In genomic region chr1:153307509-153308178, GRCm38 (mm10) we compare ENCODE assay signal across 9 mouse cellular contexts. TPM values are rescaled to one million over a fixed set of nuclear protein-coding genes. Genes with fewer than 3 reads are reported as not detected.
A peak's percentile ranks its signal among the peaks of the same experiment; 100 is the strongest.
DNase-seq lines count a peak whose midpoint lies in the region; ATAC-seq and TF ChIP-seq lines count a peak whose summit lies in the region.
"Had no signal": no experiment of that assay in that cellular context is flagged by ENCODE, and none has a peak within 500 bp of the region (broad histone marks: within the 10 kb centered on the region; RNA-seq: fewer than 3 reads in every experiment).

No protein-coding gene starts in this region.

- no peak overlapping the region for H3K9ac ChIP-seq in kidney, postnatal 0 days (ENCODE audit: low read depth, low read length)
- no peak overlapping the region for H3K9ac ChIP-seq in embryonic facial prominence, embryonic 14.5 days (ENCODE audit: low read depth, low read length)
- H3K9ac ChIP-seq in liver, embryonic 12.5 days: no peak overlapping the region

- H3K27me3 ChIP-seq in kidney, postnatal 0 days (ENCODE audit: insufficient read depth, low read length): no peaks in the 10 kb centered on the region
- H3K27me3 ChIP-seq in embryonic facial prominence, embryonic 14.5 days (replicated peaks; ENCODE audit: control insufficient read depth, insufficient read depth, low read length): no peaks in the 10 kb centered on the region
- H3K27me3 ChIP-seq in liver, embryonic 12.5 days (replicated peaks): no peaks in the 10 kb centered on the region

- H3K4me1 ChIP-seq in kidney, postnatal 0 days (replicated peaks; ENCODE audit: insufficient read depth, low read length): peaks cover 22% of the 10 kb centered on the region
- H3K4me1 ChIP-seq in embryonic facial prominence, embryonic 14.5 days (ENCODE audit: control insufficient read depth, insufficient read depth, low read length): peaks cover 27% of the 10 kb centered on the region
- H3K4me1 ChIP-seq in liver, embryonic 12.5 days: peaks cover 64% of the 10 kb centered on the region

- no peak for TF ChIP-seq CTCF in kidney, postnatal 0 days (IDR thresholded peaks at IDR 0.05; ENCODE audit: low read depth)

- no peak overlapping the region for H3K4me2 ChIP-seq in kidney, postnatal 0 days (ENCODE audit: low read length)
- peak overlapping the region; percentile 35 for H3K4me2 ChIP-seq in embryonic facial prominence, embryonic 14.5 days (ENCODE audit: low read depth, low read length)
- no peak overlapping the region for H3K4me2 ChIP-seq in liver, embryonic 12.5 days

- H3K4me3 ChIP-seq in kidney, postnatal 0 days (replicated peaks; ENCODE audit: low read depth, low read length): no peak overlapping the region
- no peak overlapping the region for H3K4me3 ChIP-seq in embryonic facial prominence, embryonic 14.5 days (ENCODE audit: low read depth, low read length)
- H3K4me3 ChIP-seq in liver, embryonic 12.5 days: no peak overlapping the region

- 52% methylated on average over 12 of the region's 12 CpGs for WGBS in kidney, postnatal 0 days
- WGBS in embryonic facial prominence, embryonic 14.5 days: 57% methylated on average over 12 of the region's 12 CpGs
- 56% methylated on average over 12 of the region's 12 CpGs for WGBS in liver, embryonic 12.5 days (ENCODE audit: insufficient replicate concordance)

- no peak for ATAC-seq in CD4-positive, CD25-positive, alpha-beta regulatory T cell, adult 4 months
- ATAC-seq in kidney, postnatal 0 days (replicated peaks; ENCODE audit: low FRiP score, low read depth): 0 out of 2 replicates have a peak, but pooled peaks have one; percentile 43
- ATAC-seq in embryonic facial prominence, embryonic 14.5 days (ENCODE audit: low read depth): no peak
- ATAC-seq in liver, embryonic 12.5 days: peak; percentile 48
- no peak for ATAC-seq in erythroid progenitor cell, adult 5-6 weeks (replicated peaks; ENCODE audit: low FRiP score, poor library complexity, severe bottlenecking)

- peak overlapping the region; percentile 80 for H3K27ac ChIP-seq in kidney, postnatal 0 days
- peak overlapping the region; percentile 78 for H3K27ac ChIP-seq in embryonic facial prominence, embryonic 14.5 days (replicated peaks; ENCODE audit: low read depth, low read length)
- 0 out of 2 replicates have a peak overlapping the region, but pooled peaks have one; percentile 41 for H3K27ac ChIP-seq in liver, embryonic 12.5 days

- H3K9me3 ChIP-seq in kidney, postnatal 0 days (replicated peaks; ENCODE audit: low read length): no peaks in the 10 kb centered on the region
- no peaks in the 10 kb centered on the region for H3K9me3 ChIP-seq in embryonic facial prominence, embryonic 14.5 days (ENCODE audit: control insufficient read depth, low read length)
- H3K9me3 ChIP-seq in liver, embryonic 12.5 days (replicated peaks): no peaks in the 10 kb centered on the region

- H3K36me3 ChIP-seq in kidney, postnatal 0 days (ENCODE audit: insufficient read depth, low read length): no peaks in the 10 kb centered on the region
- no peaks in the 10 kb centered on the region for H3K36me3 ChIP-seq in embryonic facial prominence, embryonic 14.5 days (ENCODE audit: control insufficient read depth, insufficient read depth, low read length)
- H3K36me3 ChIP-seq in liver, embryonic 12.5 days: no peaks in the 10 kb centered on the region

- peak; percentile 42 for DNase-seq in CD4-positive, CD25-positive, alpha-beta regulatory T cell, adult 2 months (ENCODE audit: low read depth, low spot score)
- no peak for DNase-seq in kidney, postnatal 0 days (ENCODE audit: low spot score)
- DNase-seq in kidney, adult 11 months: no peak
- DNase-seq in embryonic facial prominence, embryonic 14.5 days (ENCODE audit: low spot score): peak; percentile 49
- no peak for DNase-seq in T-cell, adult 2 months (ENCODE audit: low spot score)
- DNase-seq: cerebellum, adult 8-10 months had no signal

RNA-seq across cellular contexts. Expression of gene Lamc1, which starts 24.9 kb away (rescaled TPM):
- 10 to 100 TPM; 11.6 to 12.5 TPM for polyA plus RNA-seq in CD4-positive, CD25-positive, alpha-beta regulatory T cell, adult 4 months (2017; shearing (Covaris generic))
- polyA plus RNA-seq in kidney, postnatal 0 days (2015; fragmentation: Nextera tagmentation; extraction: Ambion mirVana): 106 and 107 TPM in 2 replicates
- polyA plus RNA-seq in embryonic facial prominence, embryonic 14.5 days (2014; fragmentation: Nextera tagmentation; extraction: Ambion mirVana): 87.8 and 98.5 TPM in 2 replicates
- polyA plus RNA-seq in liver, embryonic 12.5 days (2016; fragmentation: Nextera tagmentation; extraction: Ambion mirVana): 14.8 and 15.7 TPM in 2 replicates
- 1.1 and 4.2 TPM in 2 replicates for total RNA-seq in erythroid progenitor cell, adult 5-6 weeks (2015; ENCODE audit: low replicate concordance)
- total RNA-seq in erythroid progenitor cell, adult 5-6 weeks (2017; ENCODE audit: low replicate concordance): 0.64 TPM in 1 of 2 replicates, not detected in the other

Comparison
In these comparisons a context has a peak if more than half of its experiments do, and no peak if none do; other contexts are left out.
1. DNase-seq: peak in CD4-positive, CD25-positive, alpha-beta regulatory T cell, adult 2 months (single experiment) and embryonic facial prominence, embryonic 14.5 days (single experiment); none in kidney, postnatal 0 days (single experiment), kidney, adult 11 months (single experiment) and T-cell, adult 2 months (single experiment).
2. ATAC-seq: peak in kidney, postnatal 0 days (single experiment) and liver, embryonic 12.5 days (single experiment); none in CD4-positive, CD25-positive, alpha-beta regulatory T cell, adult 4 months (single experiment), embryonic facial prominence, embryonic 14.5 days (single experiment) and erythroid progenitor cell, adult 5-6 weeks (single experiment).
3. Peak in every context shown above with its lines, with median percentiles within 50 percentile points of each other: H3K27ac ChIP-seq.